Mouse (Mus musculus) mammary gland, adult 2 months (tissue): ENCODE results near the gene Trip13. TPM values are rescaled to one million over a fixed set of nuclear protein-coding genes. Genes with fewer than 3 reads are reported as not detected.

Source experiments
- polyA plus RNA-seq: library from polyadenylated mRNA; depleted of rRNA; stranded (reverse); fragments of >200 nt; gene quantifications from 2 replicates; pipeline ENCODE4 v1.2.3, GENCODE M21; 2012; ENCODE audit warnings: low replicate concordance; rRNA removed

Gene Trip13
- polyA plus RNA-seq, result 0.56 and 0.60 TPM in 2 replicates

GRCm38 (mm10) chr13:73937321-73938176 is at the start of gene Trip13, which contains the start of gene Brd9:
Gene Trip13 (minus strand): TSS chr13:73937784.
Gene Brd9 (plus strand): TSS chr13:73937811.

DNA sequence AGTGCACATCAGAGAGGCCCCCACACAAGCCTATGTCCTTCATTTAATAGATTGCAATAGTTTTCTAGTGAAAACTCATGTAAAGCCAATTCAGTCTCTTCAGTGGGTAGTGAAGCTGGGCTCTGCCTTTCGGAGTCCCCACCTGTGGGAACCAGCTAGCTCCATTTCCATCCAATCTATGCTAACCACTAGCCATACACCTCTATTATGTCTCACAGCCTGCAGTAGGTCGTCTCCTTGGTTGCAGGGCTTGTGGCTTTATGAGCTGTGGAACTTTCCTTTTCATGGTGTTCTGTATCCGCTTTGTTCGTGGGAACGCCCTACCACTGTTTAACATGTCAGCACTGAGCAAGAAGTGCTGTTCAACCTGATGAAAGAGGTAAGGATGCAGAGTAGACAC is 26.0 kb upstream of the Trip13 start, which contains the start of gene Zdhhc11:
Gene Zdhhc11, plus strand, starts transcription at position 301 of the 400 bp plus-strand sequence.

Other genes starting within 250 kb of the Trip13 start
- 2.1 and 2.8 TPM in 2 replicates for gene Slc6a19, start 232.9 kb downstream of the Trip13 start, polyA plus RNA-seq
- 82.1 and 82.5 TPM in 2 replicates for gene Slc12a7, start 204.7 kb downstream of the Trip13 start, polyA plus RNA-seq
- 9.9 and 10.4 TPM in 2 replicates for gene Nkd2, start 90.2 kb downstream of the Trip13 start, polyA plus RNA-seq
- 21.6 and 42.6 TPM in 2 replicates for gene Brd9, start within 50 bp of the Trip13 start, polyA plus RNA-seq
- gene Zdhhc11, start 26.1 kb upstream of the Trip13 start, polyA plus RNA-seq, result not detected in 2 replicates
- gene Tppp, start 71.6 kb upstream of the Trip13 start, polyA plus RNA-seq, result 6.5 and 20.6 TPM in 2 replicates
- gene Cep72, start 124.5 kb upstream of the Trip13 start, polyA plus RNA-seq, result 1.2 and 2.3 TPM in 2 replicates
- 0.08 and 0.45 TPM in 2 replicates for gene Slc9a3, start 183.7 kb upstream of the Trip13 start, polyA plus RNA-seq